Mouse (Mus musculus): ENCODE measurements at regions not wholly inside any gene's neighbourhood (a gene's known extent, or its start where the extent isn't known, plus 50 kb on each side); places are given as distances from the start of the nearest gene placed in this dataset.
A peak's percentile ranks its signal among the peaks of the same experiment; 100 is the strongest.
"Not testable (repeated sequence)": the region's sequence is repeated elsewhere in the genome, so short reads cannot be mapped to it uniquely, and the experiment has no call there.

- no peak for DNase-seq
These were observed 144.0 kb upstream of the Camk1g start for GRCm38 (mm10) chr1:193513929-193514710.

DNA sequence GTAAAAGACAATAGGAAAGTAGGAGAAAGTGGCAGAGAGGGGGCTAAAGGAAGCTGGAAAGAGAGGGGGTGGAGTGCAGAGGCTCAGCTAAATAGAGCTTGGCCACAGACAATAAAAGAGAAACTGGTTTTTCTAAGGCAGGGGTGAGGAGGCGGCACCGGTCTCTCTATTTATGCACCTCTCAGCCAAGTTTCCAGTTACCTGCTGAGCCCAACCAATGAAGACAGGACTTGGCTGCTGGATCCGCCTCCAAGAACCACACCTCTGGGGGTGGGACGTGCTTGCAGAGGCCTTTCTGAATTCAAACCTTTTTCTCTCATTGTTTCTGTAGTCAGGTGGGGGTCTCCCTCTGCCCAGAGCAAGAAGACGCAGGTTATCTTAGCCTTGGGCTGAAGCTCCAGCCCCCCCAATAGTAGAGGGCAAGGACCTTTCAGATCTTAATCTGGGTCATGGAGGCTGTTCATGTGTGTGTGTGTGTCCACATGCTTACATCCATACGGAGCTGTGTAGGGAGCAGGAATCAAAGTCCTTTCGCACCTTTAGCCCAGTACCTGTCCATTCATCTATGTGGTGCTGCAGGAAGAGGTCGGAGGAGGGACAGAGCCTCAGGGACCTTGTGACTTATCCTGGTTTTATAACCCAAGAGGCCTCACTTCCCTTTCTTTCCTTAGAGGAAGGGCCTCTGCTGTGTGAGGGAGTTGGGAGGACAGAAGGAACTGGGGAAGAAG lies 140.1 kb upstream of the Camk1g start:
- DNase-seq, result no peak

DNA sequence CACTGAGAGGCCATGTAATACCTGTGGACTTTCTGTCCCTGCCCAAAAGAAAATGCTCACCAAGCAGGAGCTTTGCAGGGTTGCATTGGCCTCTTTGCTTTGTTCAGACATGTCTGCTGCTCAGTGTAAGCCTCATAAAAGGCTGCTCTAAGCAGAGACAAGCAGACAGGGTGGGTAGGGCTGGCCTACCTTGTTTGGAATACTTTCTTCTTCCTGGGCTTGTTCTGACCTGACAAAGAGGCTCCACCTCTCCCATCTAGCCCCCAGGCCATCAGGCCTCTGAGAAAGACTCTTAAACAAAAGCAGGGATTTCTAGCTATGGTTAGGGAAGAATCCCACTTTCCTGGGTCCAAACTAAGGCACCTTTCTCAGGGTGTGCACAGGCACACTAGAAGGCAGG lies 138.2 kb upstream of the Camk1g start:
- no peak for DNase-seq

DNA sequence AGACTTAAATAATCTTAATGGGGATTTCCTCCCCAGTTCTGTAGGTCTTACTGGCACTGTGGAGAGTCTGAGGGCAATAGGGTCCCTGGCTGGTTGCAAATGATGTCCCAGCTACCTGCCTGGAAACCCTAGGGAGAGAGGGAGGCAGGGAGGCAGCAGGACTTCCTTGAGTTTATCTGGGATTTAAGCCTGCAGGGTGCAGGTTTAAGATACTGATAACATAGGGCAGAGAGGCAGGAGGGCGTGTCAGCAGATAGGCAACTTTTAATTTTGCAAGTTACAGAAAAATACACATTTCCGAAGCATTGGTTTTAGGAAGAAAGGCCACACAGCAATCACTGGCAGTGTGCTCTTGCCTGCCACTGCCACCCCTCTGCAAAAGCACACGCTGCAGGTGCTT lies 136.9 kb upstream of the Camk1g start:
- DNase-seq, result no peak

GRCm38 (mm10) chr1:193505381-193505780 lies 135.3 kb upstream of the Camk1g start:
- DNase-seq, result no peak

GRCm38 (mm10) chr1:193504611-193505010 lies 134.5 kb upstream of the Camk1g start:
- no peak for DNase-seq

- DNase-seq, result peak; percentile 15
These were observed 133.7 kb upstream of the Camk1g start for GRCm38 (mm10) chr1:193503624-193504325.

- no peak for DNase-seq
These were observed 126.4 kb upstream of the Camk1g start for GRCm38 (mm10) chr1:193496265-193497183.

- DNase-seq, result no peak
These were observed 117.9 kb upstream of the Camk1g start for GRCm38 (mm10) chr1:193488039-193488438.

DNA sequence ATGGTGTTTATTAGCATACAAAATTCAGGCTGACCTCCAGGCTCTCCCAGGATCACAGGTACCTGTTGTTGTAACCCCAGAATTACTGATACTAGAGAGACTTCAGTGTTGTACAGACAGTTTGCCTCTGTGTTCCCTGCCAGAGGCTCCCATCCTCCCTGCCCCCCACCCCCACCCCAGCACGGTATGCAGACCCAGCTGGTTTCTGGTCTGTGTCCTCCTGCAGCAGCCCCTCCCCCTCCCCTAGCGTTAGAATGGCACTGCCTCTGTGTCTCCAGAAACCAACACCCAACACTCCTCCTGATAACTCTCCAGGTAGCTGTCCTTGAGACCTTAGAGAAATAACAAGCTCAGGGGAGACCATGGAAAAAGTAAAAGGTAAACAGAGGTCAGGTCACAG lies 116.6 kb upstream of the Camk1g start:
- DNase-seq, result not testable (repeated sequence)

GRCm38 (mm10) chr1:193484977-193485376 lies 114.9 kb upstream of the Camk1g start:
- no peak for DNase-seq

GRCm38 (mm10) chr1:193477298-193477697 lies 107.2 kb upstream of the Camk1g start:
- no peak for DNase-seq

- DNase-seq, result no peak
These were observed 106.7 kb upstream of the Camk1g start for GRCm38 (mm10) chr1:193476805-193477204.

DNA sequence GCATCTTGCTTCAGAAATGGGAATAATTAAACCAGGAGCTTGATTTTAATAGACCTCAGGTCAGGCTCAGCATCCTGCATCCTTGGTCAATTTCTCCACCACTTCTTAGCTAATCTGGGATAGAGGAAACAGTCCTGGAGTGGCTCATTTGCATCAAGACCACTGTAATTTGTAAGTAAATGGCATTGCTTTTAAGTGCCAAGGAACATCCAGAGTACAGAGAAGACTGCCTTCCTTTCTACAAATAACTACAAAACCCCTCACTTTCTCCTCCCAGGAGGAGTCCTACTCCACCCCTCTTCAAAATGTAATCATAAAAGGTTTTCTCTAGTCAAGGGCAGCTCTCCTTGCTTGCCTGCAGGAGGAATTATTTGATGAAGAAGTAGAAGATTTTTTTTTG lies 96.2 kb upstream of the Camk1g start:
- no peak for DNase-seq

DNA sequence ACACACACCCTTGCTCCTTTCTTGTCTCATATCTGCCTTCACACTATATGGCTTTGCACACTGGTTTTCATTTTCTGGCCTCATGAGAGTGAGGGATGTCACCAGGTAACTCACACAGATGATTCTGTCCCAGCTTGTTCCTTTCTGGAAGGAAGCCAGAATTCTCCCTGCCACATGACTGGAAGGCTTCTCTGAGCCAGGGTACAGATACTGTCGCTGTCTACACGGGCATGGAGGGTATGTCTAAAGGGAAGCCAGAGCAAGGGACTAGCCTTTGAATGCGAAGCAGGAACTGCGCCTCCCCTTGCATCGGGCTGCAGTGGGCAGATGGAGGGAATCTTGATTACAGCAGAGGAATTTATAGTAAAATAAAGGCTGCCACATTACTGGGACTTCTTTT lies 89.6 kb upstream of the Camk1g start:
- DNase-seq, result no peak

DNA sequence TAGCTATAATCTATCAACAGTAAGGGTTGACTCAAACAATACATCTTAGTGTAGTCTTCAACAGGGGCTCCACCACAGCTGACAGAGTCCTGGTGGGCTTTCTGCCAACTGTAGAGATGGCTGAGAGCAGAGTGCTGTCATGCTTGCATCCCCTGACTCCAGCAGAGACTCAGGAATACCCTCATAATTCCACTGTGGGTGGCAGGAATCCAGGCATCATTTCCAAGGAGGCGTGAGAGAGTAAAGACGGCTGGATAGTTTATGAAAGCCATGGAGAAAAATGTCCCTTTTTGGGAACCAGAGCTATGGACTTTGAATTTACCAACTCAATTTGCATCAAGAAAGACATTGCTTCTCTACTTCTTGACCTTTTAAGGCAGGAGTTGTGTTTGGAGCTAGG lies 87.8 kb upstream of the Camk1g start:
- DNase-seq, result no peak

DNA sequence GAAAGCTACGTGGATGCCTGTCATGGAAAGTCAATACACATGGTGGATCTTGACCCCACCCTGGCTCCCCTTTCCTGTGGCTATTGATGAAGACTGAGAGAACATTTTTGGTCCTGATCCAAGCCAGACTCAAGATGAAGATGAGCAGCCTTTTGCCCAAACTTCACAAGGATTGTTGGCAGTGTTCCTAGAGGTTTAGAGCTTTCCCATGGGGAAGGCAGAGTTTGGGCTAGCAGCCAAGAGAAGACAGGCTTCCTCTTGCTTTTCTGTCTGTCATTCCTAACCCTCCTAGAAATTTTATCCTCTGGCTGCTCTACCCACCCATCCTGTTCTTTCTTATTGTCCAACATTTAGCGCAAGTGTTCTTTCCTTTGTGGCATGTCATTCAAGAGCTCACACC lies 83.6 kb upstream of the Camk1g start:
- no peak for DNase-seq

- no peak for DNase-seq
These were observed 81.5 kb upstream of the Camk1g start for GRCm38 (mm10) chr1:193451471-193452135.

DNA sequence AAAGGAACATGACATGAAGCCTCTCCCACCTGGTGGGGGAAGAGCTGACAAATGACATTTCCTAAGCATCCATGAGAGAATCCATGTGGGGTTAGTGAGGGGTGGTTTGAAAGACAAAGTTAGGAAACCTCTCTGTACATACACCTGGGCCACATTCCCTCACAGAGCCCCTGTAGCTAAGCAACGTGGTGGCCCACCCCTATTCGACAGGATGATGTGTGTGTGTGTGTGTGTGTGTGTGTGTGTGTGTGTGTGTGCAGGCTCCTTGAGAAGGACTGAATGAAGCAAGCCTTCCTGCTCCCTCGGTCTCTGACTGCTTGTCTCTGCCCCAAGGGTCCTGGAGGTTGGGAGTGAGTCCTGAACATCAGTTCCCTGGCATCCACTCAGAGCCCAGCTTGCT lies 80.7 kb upstream of the Camk1g start:
- DNase-seq, result no peak

- DNase-seq, result no peak
These were observed 80.1 kb upstream of the Camk1g start for GRCm38 (mm10) chr1:193450201-193450600.

DNA sequence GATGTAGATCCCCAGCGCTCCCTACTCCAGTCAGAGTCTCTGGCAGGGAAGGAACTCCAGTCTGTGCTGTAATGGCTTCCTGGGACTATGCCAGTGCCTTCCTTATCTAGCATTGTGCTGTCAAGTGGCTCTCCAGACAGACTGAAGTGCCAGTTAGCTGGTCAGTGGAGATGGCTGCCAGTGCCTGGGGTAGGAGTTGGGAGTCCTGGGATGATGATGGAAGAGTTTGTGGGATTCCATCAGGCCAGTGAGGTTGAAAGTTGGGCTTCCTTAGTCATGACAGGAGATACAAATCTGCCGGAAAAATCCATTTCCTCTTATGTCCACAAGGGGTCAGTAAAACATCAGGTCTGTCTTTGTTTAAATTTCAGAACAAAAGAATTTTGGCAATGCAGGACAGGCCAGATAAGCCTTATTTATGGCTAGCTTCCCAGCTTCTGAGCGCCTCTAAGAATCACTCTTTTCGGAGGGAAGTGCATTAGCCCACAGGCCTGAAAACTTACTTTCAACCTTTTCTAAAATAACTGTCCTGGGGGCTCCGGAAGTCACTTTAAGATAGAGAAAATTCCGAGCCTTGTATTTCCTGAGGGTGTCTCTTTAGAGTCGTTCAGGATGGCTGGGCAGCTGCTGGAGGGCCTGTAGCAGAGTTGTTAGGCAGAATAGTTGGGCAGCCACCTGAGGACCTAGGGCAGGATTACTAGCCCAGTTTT lies 79.5 kb upstream of the Camk1g start:
- peak; percentile 39 for DNase-seq

Measured in cerebellum, adult 9-11 months (tissue).